Mouse (Mus musculus): Measurements from ENCODE around the gene Vps37b. TPM values are rescaled to one million over a fixed set of nuclear protein-coding genes. Genes with fewer than 3 reads are reported as not detected.
"Not testable (repeated sequence)": the region's sequence is repeated elsewhere in the genome, so short reads cannot be mapped to it uniquely, and the experiment has no call there.

Gene Vps37b
- 100 to 1,000 TPM in 1 of 2 experiments, 10 to 100 TPM in 1; 65.8 to 146 TPM for total RNA-seq (2021)
- 198 and 208 TPM in 2 replicates for polyA plus RNA-seq (2012; rRNA removed)
- long read RNA-seq, transcript Vps37b-201 (4 exons, 2,522 nt), result major isoform, 132 of 168 reads
- long read RNA-seq, partial matches to known transcripts, result 0 of 168 reads
- long read RNA-seq, other reads (novel, unspliced or antisense), result 36 of 168 reads

DNA sequence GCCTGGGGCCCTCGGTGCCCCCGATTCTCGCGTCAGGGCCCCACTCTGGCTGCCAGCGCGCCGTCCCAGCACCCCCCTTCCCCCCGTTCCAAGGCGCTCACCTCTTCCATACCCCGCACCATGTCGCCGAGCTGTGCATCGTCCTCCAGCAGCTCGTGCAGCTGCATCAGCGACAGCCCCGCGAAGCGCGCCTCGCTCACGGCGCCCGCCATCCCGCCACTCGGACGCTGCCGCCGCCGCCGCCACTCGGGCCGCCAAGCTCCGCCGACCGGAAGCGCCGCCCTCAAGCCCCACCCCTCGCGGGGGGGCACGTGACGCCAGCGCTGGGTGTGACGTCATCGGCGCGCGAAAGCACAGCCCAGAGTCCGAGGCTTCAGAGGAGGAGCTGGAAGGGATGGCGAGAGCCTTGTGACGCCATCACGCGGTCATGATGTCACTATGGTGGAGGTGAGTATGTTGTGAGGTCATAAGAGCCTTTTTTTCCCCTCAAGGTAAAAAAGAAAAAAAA, at the start of gene Vps37b:
Gene Vps37b (minus strand): TSS at position 270 of the 508 bp plus-strand sequence.
- peak; percentile 93 for DNase-seq

DNA sequence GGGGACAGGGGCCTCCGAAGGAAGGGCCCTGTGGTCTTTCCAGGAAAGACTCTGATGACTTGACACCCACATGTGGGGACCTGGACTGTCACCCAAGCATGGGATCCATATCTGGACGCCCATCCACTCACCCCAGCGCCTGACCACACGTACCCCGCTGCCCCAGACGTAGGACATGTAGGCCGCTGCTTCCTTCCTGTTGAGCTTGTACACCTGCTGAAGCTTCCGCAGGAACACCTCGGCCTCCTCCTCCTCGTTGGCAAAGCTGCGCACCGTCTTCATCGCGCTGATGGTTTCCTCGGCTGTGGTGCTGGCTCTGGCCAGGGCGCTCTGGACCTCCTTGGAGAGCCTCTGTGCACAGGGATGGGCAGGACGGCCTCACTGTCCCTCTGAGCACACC, 47.8 kb upstream of the Vps37b start:
- no peak for DNase-seq

GRCm38 (mm10) chr5:124078794-124079416, 46.8 kb upstream of the Vps37b start:
- no peak for DNase-seq

GRCm38 (mm10) chr5:124077856-124078460, 45.9 kb upstream of the Vps37b start:
- DNase-seq, result no peak

GRCm38 (mm10) chr5:124077241-124077640, 45.2 kb upstream of the Vps37b start:
- no peak for DNase-seq

GRCm38 (mm10) chr5:124076559-124076958, 44.5 kb upstream of the Vps37b start:
- DNase-seq, result no peak

GRCm38 (mm10) chr5:124075716-124076115, 43.6 kb upstream of the Vps37b start:
- no peak for DNase-seq

GRCm38 (mm10) chr5:124074845-124075307, 42.8 kb upstream of the Vps37b start:
- peak; percentile 66 for DNase-seq

DNA sequence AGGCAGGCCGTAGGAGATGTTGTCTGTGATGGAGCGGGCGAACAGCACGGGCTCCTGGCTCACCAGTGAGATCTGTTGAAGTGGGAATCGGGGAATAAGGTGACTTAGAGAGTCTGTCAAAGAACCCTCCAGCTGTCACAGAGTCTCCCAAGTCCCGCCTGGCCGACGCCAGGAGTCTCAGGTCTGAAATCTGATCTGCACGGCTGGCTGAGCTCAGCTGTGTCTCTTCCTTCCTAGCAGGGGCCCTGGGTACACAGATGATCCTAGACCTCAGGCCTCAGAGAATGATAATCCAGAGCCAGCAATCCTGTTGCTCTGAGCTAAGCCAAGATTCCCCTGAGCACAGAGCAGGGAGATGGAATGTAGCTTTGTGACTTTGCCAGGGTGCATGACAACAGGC, 41.6 kb upstream of the Vps37b start:
- no peak for DNase-seq

DNA sequence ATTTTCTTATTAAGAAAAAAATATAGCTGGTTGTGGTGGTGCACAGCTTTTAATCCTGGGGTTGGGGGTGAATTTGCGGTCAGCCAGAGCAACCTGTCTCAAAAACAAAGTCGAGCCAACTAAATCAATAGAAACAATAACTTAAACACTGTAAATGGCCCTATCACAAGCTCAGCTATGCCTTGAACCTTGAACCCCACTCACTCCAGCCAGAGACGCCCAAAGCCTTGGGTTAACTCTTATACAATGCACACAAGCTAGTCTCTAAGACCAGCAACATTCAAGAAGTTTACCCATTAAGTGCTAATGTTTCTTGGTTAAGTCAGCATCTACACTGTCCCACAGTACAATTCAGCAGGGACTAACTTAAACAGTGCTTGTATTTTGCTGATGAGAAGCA, 37.6 kb upstream of the Vps37b start:
- DNase-seq, result no peak

DNA sequence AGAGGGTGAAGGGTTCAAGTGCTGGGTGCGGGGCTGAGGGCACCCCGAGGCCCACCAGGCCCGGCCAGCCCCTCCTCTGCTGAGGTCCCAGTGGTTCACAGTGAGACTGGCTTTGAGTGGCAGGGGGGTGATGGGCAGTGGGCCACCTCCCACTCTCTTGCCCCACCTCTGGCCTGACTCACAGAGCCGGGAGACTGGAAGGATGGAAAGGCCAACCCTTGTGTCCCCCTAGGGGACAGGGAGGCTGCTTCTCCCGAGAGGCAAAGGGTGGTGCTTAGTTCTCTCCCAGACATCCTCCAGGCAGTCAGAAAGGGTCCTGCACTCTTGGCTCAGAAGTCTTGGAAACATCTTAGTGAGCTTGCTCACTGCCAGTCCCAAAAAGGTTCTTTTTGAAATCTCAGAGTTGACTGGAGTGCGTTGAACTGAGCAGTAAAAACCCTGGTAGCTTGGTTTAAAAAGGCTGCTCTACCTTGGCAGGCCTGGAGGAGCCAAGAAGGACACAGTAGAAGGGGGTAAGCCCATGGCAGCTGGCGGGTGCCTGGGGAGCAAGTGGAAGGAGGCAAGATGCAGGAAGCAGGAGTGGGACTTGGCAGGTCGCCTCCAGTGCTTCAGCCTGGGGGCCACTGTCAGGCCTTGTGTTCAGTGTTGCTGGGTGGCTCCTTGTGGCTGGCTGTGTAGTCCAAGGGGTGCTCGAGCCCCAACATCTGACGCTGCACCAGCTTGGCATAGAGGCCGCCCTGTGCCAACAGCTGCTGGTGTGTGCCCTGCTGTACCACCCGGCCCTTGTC, 30.2 kb upstream of the Vps37b start:
- DNase-seq, result no peak

GRCm38 (mm10) chr5:124059677-124060076, 27.6 kb upstream of the Vps37b start:
- DNase-seq, result no peak

- DNase-seq, result no peak
Measured at GRCm38 (mm10) chr5:124058749-124059148, 26.7 kb upstream of the Vps37b start.

DNA sequence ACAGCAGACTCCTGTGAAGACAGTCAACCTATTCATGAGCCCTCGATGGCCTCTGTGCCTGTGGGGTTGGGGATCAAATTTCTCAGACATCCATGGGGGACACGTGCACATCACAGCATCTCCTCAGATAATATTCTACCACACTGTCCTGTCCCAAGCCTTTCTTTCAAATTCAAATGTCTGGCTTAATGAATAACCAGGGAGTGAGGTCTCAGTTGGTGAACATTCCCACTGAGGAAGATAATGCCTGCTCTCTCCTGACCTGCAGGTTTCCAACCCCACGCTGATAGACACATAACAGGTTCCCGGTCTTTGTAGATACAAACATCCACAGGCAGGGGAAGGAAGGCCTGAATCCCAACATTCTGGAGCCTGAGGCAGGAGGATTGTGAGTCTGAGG, 24.9 kb upstream of the Vps37b start:
- no peak for DNase-seq

DNA sequence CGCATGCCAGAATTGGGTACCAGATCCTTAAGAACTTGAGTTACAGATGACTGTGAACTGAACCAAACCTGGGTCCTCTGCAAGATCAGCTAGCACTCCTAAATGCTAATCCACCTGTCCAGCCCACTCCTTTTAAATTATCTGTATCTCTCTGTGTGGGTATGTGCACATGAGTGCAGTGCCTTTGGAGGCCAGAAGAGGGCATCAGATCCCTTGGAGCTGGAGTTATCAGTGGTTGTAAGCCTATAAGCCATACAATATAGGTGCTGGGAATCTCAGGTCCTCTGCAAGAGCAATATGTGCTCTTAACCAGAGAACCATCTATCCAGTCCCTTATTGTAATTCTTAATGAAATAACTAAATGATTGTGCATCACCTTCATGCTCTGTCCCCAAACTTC, 24.1 kb upstream of the Vps37b start:
- no peak for DNase-seq

- not testable (repeated sequence) for DNase-seq
Measured at GRCm38 (mm10) chr5:124052641-124053040, 20.6 kb upstream of the Vps37b start.

- peak; percentile 49 for DNase-seq
Measured at GRCm38 (mm10) chr5:124051899-124052491, 19.9 kb upstream of the Vps37b start.

GRCm38 (mm10) chr5:124050095-124051050, 18.3 kb upstream of the Vps37b start:
- DNase-seq, result no peak

DNA sequence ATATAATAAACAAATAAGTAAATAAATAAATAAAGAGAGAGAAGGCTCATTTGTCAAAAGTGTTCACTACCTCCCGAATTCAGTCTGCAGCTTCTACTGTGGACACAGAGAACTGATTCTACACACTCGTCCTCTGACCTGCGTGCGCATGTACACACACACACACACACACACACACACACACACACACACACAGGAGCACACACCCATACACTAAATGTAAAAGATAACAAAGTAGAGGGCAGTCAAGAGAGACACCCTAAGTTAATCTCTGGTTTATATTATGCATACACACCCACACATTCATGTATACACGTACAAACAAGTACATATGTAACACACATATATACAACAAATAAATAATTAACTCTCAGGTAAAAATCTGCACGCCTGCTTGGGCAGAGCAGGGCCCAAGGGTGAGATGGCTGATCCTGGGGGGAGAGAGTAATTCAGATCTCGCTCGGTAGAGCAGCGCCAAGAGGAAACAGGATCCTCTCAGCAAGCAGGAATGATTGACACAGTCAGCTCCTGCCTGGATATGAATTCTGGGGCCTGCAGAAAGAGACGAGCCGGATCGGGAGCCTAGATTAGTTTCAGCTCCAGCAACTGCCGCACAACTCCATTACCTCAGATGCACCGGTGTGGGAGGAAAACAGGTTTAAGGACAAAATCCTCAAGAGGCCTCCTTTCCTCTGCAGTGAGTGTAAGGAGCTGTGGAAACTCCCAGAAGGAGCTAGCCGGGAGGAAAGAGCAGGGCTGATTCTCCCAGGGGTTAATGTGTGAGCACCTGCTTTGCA, 17.4 kb upstream of the Vps37b start:
- no peak for DNase-seq

Measured in adrenal gland, adult 2 months (tissue).